Mouse (Mus musculus) midbrain, embryonic 14.5 days (tissue): ENCODE measurements at regions not wholly inside any gene's neighbourhood (a gene's known extent, or its start where the extent isn't known, plus 50 kb on each side); places are given as distances from the start of the nearest gene placed in this dataset.

Experiments used
- ATAC-seq: fragments of 200-750 bp; cut with Nextera tagmentation; 2 replicates; pipeline ENCODE4 v1.8.0; 2017; ENCODE audit warnings: moderate number of reproducible peaks, moderate library complexity; ENCODE audit not compliant: low FRiP score, low TSS enrichment
- DNase-seq: peaks from one replicate; pipeline ENCODE4 v3.0.0-alpha.2; 2015
- H3K27ac ChIP-seq: fragments of 300-500 bp; sonication (generic); replicated peaks from 2 replicates; pipeline ENCODE4 v1.5.1; 2014; ENCODE audit warnings: mild to moderate bottlenecking, low read depth, low read length, moderate library complexity
- H3K27me3 ChIP-seq: fragments of 300-500 bp; sonication (generic); 2 replicates; pipeline ENCODE4 v1.6.1; 2014; ENCODE audit warnings: low read length, control low read depth, mixed read lengths; ENCODE audit not compliant: control insufficient read depth, insufficient read depth
- H3K36me3 ChIP-seq: fragments of 300-500 bp; sonication (generic); 2 replicates; pipeline ENCODE4 v1.6.1; 2014; ENCODE audit warnings: low read length, control low read depth; ENCODE audit not compliant: control insufficient read depth, insufficient read depth
- H3K4me1 ChIP-seq: fragments of 300-500 bp; sonication (generic); 2 replicates; pipeline ENCODE4 v1.6.1; 2014; ENCODE audit warnings: mild to moderate bottlenecking, antibody characterized with exemption, low read length, control low read depth; ENCODE audit not compliant: control insufficient read depth, insufficient read depth
- H3K4me2 ChIP-seq: fragments of 300-500 bp; sonication (generic); 2 replicates; pipeline ENCODE4 v1.6.1; 2014; ENCODE audit warnings: mild to moderate bottlenecking, low read length, moderate library complexity
- H3K4me3 ChIP-seq: fragments of 300-500 bp; sonication (generic); replicated peaks from 2 replicates; pipeline ENCODE4 v1.5.1; 2014; ENCODE audit warnings: low read depth, low read length
- H3K9ac ChIP-seq: fragments of 300-500 bp; sonication (generic); replicated peaks from 2 replicates; pipeline ENCODE4 v1.6.1; 2014; ENCODE audit warnings: mild to moderate bottlenecking, low read length, moderate library complexity
- H3K9me3 ChIP-seq: fragments of 300-500 bp; sonication (generic); 2 replicates; pipeline ENCODE4 v1.6.1; 2016; ENCODE audit warnings: low read length, control low read depth, mixed read lengths; ENCODE audit not compliant: control insufficient read depth
- WGBS: fragments of 180-500 bp; shearing (Covaris S2); extraction: QIAGEN DNeasy Blood & Tissue Kit; methylation state at CpG from one replicate; pipeline ENCODE4 v1.1.7; 2014; 5-methylcytosine and 5-hydroxymethylcytosine counted together

- H3K27ac ChIP-seq = peak overlapping the region; percentile 85
- no peak overlapping the region for H3K9ac ChIP-seq
Measured at GRCm38 (mm10) chr13:91372130-91372875, 87.8 kb upstream of the Ssbp2 start.

GRCm38 (mm10) chr13:91374141-91374540, 85.9 kb upstream of the Ssbp2 start:
- H3K4me2 ChIP-seq = peak overlapping the region; percentile 18; the same call in 1 of the 2 replicates
- no peak overlapping the region for H3K9ac ChIP-seq
- ATAC-seq = no peak
- no peaks in the 10 kb centered on the region for H3K9me3 ChIP-seq
- DNase-seq = peak; percentile 79
- no peaks in the 10 kb centered on the region for H3K36me3 ChIP-seq
- WGBS = 4% methylated on average over 3 of the region's 3 CpGs
- no peak overlapping the region for H3K27ac ChIP-seq
- no peak overlapping the region for H3K4me3 ChIP-seq
- peaks cover 45% of the 10 kb centered on the region for H3K4me1 ChIP-seq
- H3K27me3 ChIP-seq = no peaks in the 10 kb centered on the region

More at GRCm38 (mm10) chr13:91372130-91372875, 87.8 kb upstream of the Ssbp2 start:
- H3K27me3 ChIP-seq = no peaks in the 10 kb centered on the region
- WGBS = 67% methylated on average over 11 of the region's 11 CpGs
- H3K36me3 ChIP-seq = no peaks in the 10 kb centered on the region
- H3K4me2 ChIP-seq = peak overlapping the region; percentile 62; the same call in 1 of the 2 replicates
- peaks cover 55% of the 10 kb centered on the region for H3K4me1 ChIP-seq
- no peak overlapping the region for H3K4me3 ChIP-seq
- no peak for ATAC-seq
- no peaks in the 10 kb centered on the region for H3K9me3 ChIP-seq
- DNase-seq = no peak

GRCm38 (mm10) chr13:91376556-91376955, 83.5 kb upstream of the Ssbp2 start:
- Histone ChIP-seq H3K27ac (no peak overlapping the region), H3K4me3 (no peak overlapping the region), H3K9me3 (no peaks in the 10 kb centered on the region), H3K4me1 (peaks cover 31% of the 10 kb centered on the region), H3K27me3 (no peaks in the 10 kb centered on the region), H3K9ac (no peak overlapping the region), H3K4me2 (no peak overlapping the region), H3K36me3 (no peaks in the 10 kb centered on the region)
- 97% methylated on average over 3 of the region's 3 CpGs for WGBS
- no peak for ATAC-seq
- DNase-seq = no peak

- WGBS = 97% methylated on average over 7 of the region's 7 CpGs
- Histone ChIP-seq H3K27me3 (no peaks in the 10 kb centered on the region), H3K27ac (no peak overlapping the region), H3K9ac (no peak overlapping the region), H3K36me3 (no peaks in the 10 kb centered on the region), H3K4me2 (no peak overlapping the region), H3K4me1 (peaks cover 22% of the 10 kb centered on the region), H3K9me3 (no peaks in the 10 kb centered on the region), H3K4me3 (no peak overlapping the region)
- ATAC-seq (no peak), DNase-seq (no peak)
Measured at GRCm38 (mm10) chr13:91377428-91377827, 82.7 kb upstream of the Ssbp2 start.

GRCm38 (mm10) chr13:91377972-91378371, 82.1 kb upstream of the Ssbp2 start:
- no peak for ATAC-seq
- Histone ChIP-seq H3K27ac (no peak overlapping the region), H3K4me1 (peaks cover 17% of the 10 kb centered on the region), H3K36me3 (no peaks in the 10 kb centered on the region), H3K9me3 (no peaks in the 10 kb centered on the region), H3K4me3 (no peak overlapping the region), H3K27me3 (no peaks in the 10 kb centered on the region), H3K4me2 (no peak overlapping the region), H3K9ac (no peak overlapping the region)
- no peak for DNase-seq
- 84% methylated on average over 9 of the region's 9 CpGs for WGBS

GRCm38 (mm10) chr13:91385393-91385792, 74.7 kb upstream of the Ssbp2 start:
- H3K4me3 ChIP-seq = no peak overlapping the region
- no peaks in the 10 kb centered on the region for H3K36me3 ChIP-seq
- H3K27ac ChIP-seq = no peak overlapping the region
- no peaks in the 10 kb centered on the region for H3K27me3 ChIP-seq
- no peaks in the 10 kb centered on the region for H3K4me1 ChIP-seq
- ATAC-seq (no peak), DNase-seq (no peak)
- H3K9ac ChIP-seq = no peak overlapping the region
- 64% methylated on average over 4 of the region's 4 CpGs for WGBS
- no peaks in the 10 kb centered on the region for H3K9me3 ChIP-seq
- no peak overlapping the region for H3K4me2 ChIP-seq

- Histone ChIP-seq H3K36me3 (no peaks in the 10 kb centered on the region), H3K9me3 (no peaks in the 10 kb centered on the region), H3K4me1 (no peaks in the 10 kb centered on the region), H3K27ac (no peak overlapping the region), H3K4me3 (no peak overlapping the region), H3K4me2 (no peak overlapping the region), H3K9ac (no peak overlapping the region), H3K27me3 (no peaks in the 10 kb centered on the region)
- ATAC-seq (no peak), DNase-seq (no peak)
- WGBS = 76% methylated on average over 10 of the region's 10 CpGs
Measured at GRCm38 (mm10) chr13:91387913-91388312, 72.2 kb upstream of the Ssbp2 start.

GRCm38 (mm10) chr13:91403632-91404031, 56.5 kb upstream of the Ssbp2 start:
- Histone ChIP-seq H3K9me3 (no peaks in the 10 kb centered on the region), H3K27ac (no peak overlapping the region), H3K4me3 (no peak overlapping the region), H3K9ac (no peak overlapping the region), H3K36me3 (no peaks in the 10 kb centered on the region), H3K4me2 (no peak overlapping the region), H3K4me1 (no peaks in the 10 kb centered on the region), H3K27me3 (no peaks in the 10 kb centered on the region)
- no peak for DNase-seq
- ATAC-seq = no peak
- 91% methylated on average over 2 of the region's 2 CpGs for WGBS

- Histone ChIP-seq H3K4me2 (no peak overlapping the region), H3K9me3 (no peaks in the 10 kb centered on the region), H3K27me3 (no peaks in the 10 kb centered on the region), H3K4me3 (no peak overlapping the region), H3K4me1 (no peaks in the 10 kb centered on the region), H3K9ac (no peak overlapping the region), H3K27ac (no peak overlapping the region), H3K36me3 (no peaks in the 10 kb centered on the region)
- WGBS = 94% methylated on average over 2 of the region's 2 CpGs
- DNase-seq (no peak), ATAC-seq (no peak)
Measured at GRCm38 (mm10) chr13:91405027-91405426, 55.1 kb upstream of the Ssbp2 start.
